Mouse (Mus musculus) MEL (cell line): ENCODE measurements around the gene Gstt3. TPM values are rescaled to one million over a fixed set of nuclear protein-coding genes. Genes with fewer than 3 reads are reported as not detected.

Source experiments
- BHLHE40 ChIP-seq: IDR thresholded peaks from 2 replicates; pipeline ENCODE4 v1.6.1; 2012; ENCODE audit warnings: low read depth, mild to moderate bottlenecking, inconsistent platforms, low read length, improper control_type of control experiment, borderline replicate concordance
- CHD2 ChIP-seq: IDR thresholded peaks from 2 replicates; pipeline ENCODE4 v1.6.1; 2011; ENCODE audit warnings: low read length, improper control_type of control experiment
- MAFK ChIP-seq: IDR thresholded peaks from 2 replicates; pipeline ENCODE4 v1.6.1; 2011; ENCODE audit warnings: low read depth, mild to moderate bottlenecking, low read length, improper control_type of control experiment, borderline replicate concordance
- MEF2A ChIP-seq: IDR thresholded peaks from 2 replicates; pipeline ENCODE4 v1.6.1; 2014; ENCODE audit warnings: low read depth, mild to moderate bottlenecking, inconsistent platforms, low read length, improper control_type of control experiment; ENCODE audit not compliant: poor library complexity, insufficient replicate concordance, severe bottlenecking; ENCODE audit errors: extremely low read depth
- MXI1 ChIP-seq: IDR thresholded peaks from 2 replicates; pipeline ENCODE4 v1.6.1; 2011; ENCODE audit warnings: mild to moderate bottlenecking, low read depth, low read length, improper control_type of control experiment
- MYC ChIP-seq: IDR thresholded peaks from 2 replicates; pipeline ENCODE4 v1.6.1; 2011; ENCODE audit warnings: low read depth, mild to moderate bottlenecking, low read length, improper control_type of control experiment, moderate library complexity
- NELFE ChIP-seq: IDR thresholded peaks from 2 replicates; pipeline ENCODE4 v1.6.1; 2011; ENCODE audit warnings: low read depth, low read length, improper control_type of control experiment
- NRF1 ChIP-seq: IDR thresholded peaks from 2 replicates; pipeline ENCODE4 v1.6.1; 2014; ENCODE audit warnings: low read depth, mild to moderate bottlenecking, inconsistent platforms, low read length, improper control_type of control experiment, moderate library complexity; ENCODE audit not compliant: poor library complexity, insufficient read depth, severe bottlenecking
- POLR2A ChIP-seq, 2 experiments: IDR thresholded peaks; 2 replicates each; pipeline ENCODE4 v1.6.1; 2011 to 2012; ENCODE audit warnings: low read length in 2 of 2, mild to moderate bottlenecking in 2 of 2, control low read depth in 1 of 2, improper control_type of control experiment in 1 of 2, low read depth in 1 of 2, moderate library complexity in 1 of 2; ENCODE audit not compliant: control insufficient read depth in 1 of 2, insufficient read depth in 1 of 2, poor library complexity in 1 of 2
- POLR2AphosphoS2 ChIP-seq: IDR thresholded peaks from 2 replicates; pipeline ENCODE4 v1.6.1; 2011; ENCODE audit warnings: low read length, improper control_type of control experiment
- POLR2AphosphoS5 ChIP-seq: IDR thresholded peaks from 2 replicates; pipeline ENCODE4 v1.6.1; 2012; ENCODE audit warnings: low read depth, borderline replicate concordance, mild to moderate bottlenecking, inconsistent platforms, low read length, moderate library complexity, mixed read lengths
- RAD21 ChIP-seq: IDR thresholded peaks from 2 replicates; pipeline ENCODE4 v1.6.1; 2011; ENCODE audit warnings: mild to moderate bottlenecking, low read depth, low read length, improper control_type of control experiment
- RCOR1 ChIP-seq: IDR thresholded peaks from 2 replicates; pipeline ENCODE4 v1.6.1; 2012; ENCODE audit warnings: low read depth, mild to moderate bottlenecking, inconsistent platforms, low read length, improper control_type of control experiment
- SIN3A ChIP-seq: IDR thresholded peaks from 2 replicates; pipeline ENCODE4 v1.6.1; 2012; ENCODE audit warnings: low read length, improper control_type of control experiment, inconsistent platforms
- SMC3 ChIP-seq: IDR thresholded peaks from 2 replicates; pipeline ENCODE4 v1.6.1; 2011; ENCODE audit warnings: low read depth, low read length, improper control_type of control experiment
- TAL1 ChIP-seq: IDR thresholded peaks from 2 replicates; pipeline ENCODE4 v1.6.1; 2012; ENCODE audit warnings: mild to moderate bottlenecking, inconsistent platforms, low read length, moderate library complexity, mixed read lengths
- TBP ChIP-seq: IDR thresholded peaks from 2 replicates; pipeline ENCODE4 v1.8.0; 2011; ENCODE audit warnings: low read depth, low read length, improper control_type of control experiment
- UBTF ChIP-seq: IDR thresholded peaks from 2 replicates; pipeline ENCODE4 v1.6.1; 2012; ENCODE audit warnings: low read depth, mild to moderate bottlenecking, inconsistent platforms, low read length, improper control_type of control experiment, moderate library complexity, borderline replicate concordance; ENCODE audit not compliant: insufficient read depth
- USF1 ChIP-seq: IDR thresholded peaks from 2 replicates; pipeline ENCODE4 v1.6.1; 2014; ENCODE audit warnings: low read depth, mild to moderate bottlenecking, inconsistent platforms, low read length, improper control_type of control experiment, moderate library complexity
- USF2 ChIP-seq, 2 experiments: IDR thresholded peaks; 2 replicates each; pipeline ENCODE4 v1.6.1; 2011 to 2012; ENCODE audit warnings: improper control_type of control experiment in 2 of 2, low read length in 2 of 2, borderline replicate concordance in 1 of 2, inconsistent platforms in 1 of 2, low read depth in 1 of 2, mild to moderate bottlenecking in 1 of 2; ENCODE audit not compliant: insufficient read depth in 1 of 2
- ZC3H11A ChIP-seq: IDR thresholded peaks from 2 replicates; pipeline ENCODE4 v1.6.1; 2012; ENCODE audit warnings: low read depth, mild to moderate bottlenecking, inconsistent platforms, low read length, improper control_type of control experiment
- ZKSCAN1 ChIP-seq: IDR thresholded peaks from 2 replicates; pipeline ENCODE4 v1.6.1; 2012; ENCODE audit warnings: low read depth, mild to moderate bottlenecking, inconsistent platforms, low read length, improper control_type of control experiment, moderate library complexity
- ZNF384 ChIP-seq: IDR thresholded peaks from 2 replicates; pipeline ENCODE4 v1.6.1; 2012; ENCODE audit warnings: low read depth, mild to moderate bottlenecking, inconsistent platforms, low read length, improper control_type of control experiment
- polyA plus RNA-seq, 2 experiments: library from polyadenylated mRNA; stranded (reverse) in 1 of 2; unstranded in 1 of 2; fragments of >175 nt in 1 of 2; fragments of >200 nt in 1 of 2; gene quantifications; 2 replicates each; pipeline versions ENCODE4 v1.2.1 to v1.2.4; 2012; ENCODE audit warnings: low replicate concordance in 2 of 2, low read depth in 1 of 2; ENCODE audit not compliant: insufficient read length in 2 of 2, insufficient read depth in 1 of 2, missing spikeins in 1 of 2
- total RNA-seq: library from RNA; depleted of rRNA; stranded (reverse); fragments of 300-350 nt; gene quantifications from 2 replicates; pipeline ENCODE4 v1.2.3, GENCODE M21; 2012

Gene Gstt3
- total and polyA plus RNA-seq, 3 experiments = 4.0 to 10.2 TPM; not detected in 1

DNA sequence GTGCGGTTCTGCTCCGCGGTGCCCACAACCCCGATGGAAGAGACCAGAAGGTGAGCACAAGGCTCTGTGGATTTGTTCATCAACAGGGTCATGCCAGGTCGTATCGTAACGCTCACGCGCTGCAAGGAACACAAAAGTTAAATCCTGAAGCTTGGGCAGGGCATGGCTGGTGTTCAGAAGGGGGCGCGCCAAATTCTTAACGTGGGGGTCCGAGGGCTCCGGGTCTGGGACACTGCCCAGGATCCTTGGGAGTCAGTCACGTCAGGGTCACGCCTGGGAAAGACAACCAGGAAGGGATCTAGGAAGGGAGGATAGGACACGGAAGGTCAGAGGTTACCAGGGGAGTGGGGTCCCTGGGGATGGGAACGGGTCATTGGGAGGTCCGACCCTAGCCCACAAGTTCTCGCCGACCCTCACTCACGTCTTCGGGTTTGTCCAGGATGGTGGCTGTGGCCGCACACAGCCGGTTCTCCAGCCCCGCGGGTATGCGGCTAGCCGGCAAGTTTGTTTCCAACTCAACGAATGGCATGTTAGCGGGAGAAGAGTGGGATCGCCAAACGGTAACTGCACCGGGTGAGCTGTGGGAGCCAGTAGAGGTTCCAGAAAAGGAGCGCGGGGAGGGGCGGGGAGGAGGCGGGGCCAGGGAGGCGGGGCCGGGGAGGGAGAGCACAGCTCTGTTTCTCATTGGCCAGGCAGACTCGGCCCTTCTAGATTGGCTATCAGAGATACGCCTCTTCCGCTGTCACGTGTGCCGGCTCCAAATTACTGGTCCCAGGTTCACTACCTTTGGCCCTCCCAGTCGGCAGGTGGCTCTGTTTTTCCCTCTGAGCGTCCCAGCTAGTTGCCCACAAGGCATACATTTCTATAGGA lies 8.2 kb downstream of the Gstt3 start, which contains the start of gene Ddt (continued):
- no peak for TF ChIP-seq TAL1
- peak; percentile 78 for TF ChIP-seq BHLHE40
- TF ChIP-seq NELFE = peak; percentile 75
- TF ChIP-seq SMC3 = peak; percentile 48
- TF ChIP-seq ZKSCAN1 = no peak
- TF ChIP-seq MXI1 = peak; percentile 79
- TF ChIP-seq MYC = peak; percentile 83
- TF ChIP-seq MEF2A = no peak
- peak; percentile 56 to 88; a peak in 3 of 4 replicates for TF ChIP-seq USF2 (IDR thresholded peaks at IDR 0.05; ENCODE audit: borderline replicate concordance in 1 of 2, insufficient read depth in 1 of 2, low read depth in 1 of 2, low read length in 2 of 2)
- TF ChIP-seq POLR2A (IDR thresholded peaks at IDR 0.05; ENCODE audit: control insufficient read depth in 1 of 2, insufficient read depth in 1 of 2, low read depth in 1 of 2, low read length in 2 of 2, poor library complexity in 1 of 2) = peak; percentile 74 to 89
- TF ChIP-seq SIN3A = peak; percentile 84
- TF ChIP-seq ZC3H11A = 0 out of 2 replicates have a peak, but pooled peaks have one; percentile 11
- TF ChIP-seq RAD21 = peak; percentile 30
- TF ChIP-seq UBTF = no peak
- peak; percentile 70 for TF ChIP-seq POLR2AphosphoS2
- no peak for TF ChIP-seq POLR2AphosphoS5
- TF ChIP-seq NRF1 = no peak
- 0 out of 2 replicates have a peak, but pooled peaks have one; percentile 14 for TF ChIP-seq RCOR1
- peak; percentile 97 for TF ChIP-seq USF1
- no peak for TF ChIP-seq CHD2
- peak; percentile 28; the same call in 1 of the 2 replicates for TF ChIP-seq ZNF384
- TF ChIP-seq MAFK = no peak
- TF ChIP-seq TBP = peak; percentile 66
